Mouse (Mus musculus) intestine, embryonic 14.5 days (tissue): ENCODE measurements at regions not wholly inside any gene's neighbourhood (a gene's known extent, or its start where the extent isn't known, plus 50 kb on each side); places are given as distances from the start of the nearest gene placed in this dataset.

Experiments
- ATAC-seq: fragments of 200-750 bp; cut with Nextera tagmentation; replicated peaks from 2 replicates; pipeline ENCODE4 v1.8.0; 2017; ENCODE audit warnings: low read depth, moderate number of reproducible peaks, moderate TSS enrichment, moderate library complexity; ENCODE audit not compliant: low FRiP score, low TSS enrichment
- DNase-seq: peaks from one replicate; pipeline ENCODE4 v3.0.0-alpha.2; 2018; ENCODE audit warnings: low spot score
- H3K27ac ChIP-seq: fragments of 300-500 bp; sonication (generic); 2 replicates; pipeline ENCODE4 v1.5.1; 2014; ENCODE audit warnings: low read depth, mild to moderate bottlenecking, control low read depth
- H3K27me3 ChIP-seq: fragments of 300-500 bp; sonication (generic); replicated peaks from 2 replicates; pipeline ENCODE4 v1.6.1; 2014; ENCODE audit warnings: low read length, control low read depth; ENCODE audit not compliant: control insufficient read depth, insufficient read depth
- H3K36me3 ChIP-seq: fragments of 300-500 bp; sonication (generic); 2 replicates; pipeline ENCODE4 v1.6.1; 2014; ENCODE audit warnings: low read length, control low read depth; ENCODE audit not compliant: control insufficient read depth, insufficient read depth
- H3K4me1 ChIP-seq: fragments of 300-500 bp; sonication (generic); replicated peaks from 2 replicates; pipeline ENCODE4 v1.6.1; 2014; ENCODE audit warnings: low read length, control low read depth, mixed read lengths; ENCODE audit not compliant: control insufficient read depth, insufficient read depth
- H3K4me2 ChIP-seq: fragments of 300-500 bp; sonication (generic); 2 replicates; pipeline ENCODE4 v1.6.1; 2014; ENCODE audit warnings: low read length
- H3K4me3 ChIP-seq: fragments of 300-500 bp; sonication (generic); 2 replicates; pipeline ENCODE4 v1.5.1; 2014; ENCODE audit warnings: low read depth, low read length, control low read depth, mixed read lengths
- H3K9ac ChIP-seq: fragments of 300-500 bp; sonication (generic); 2 replicates; pipeline ENCODE4 v1.6.1; 2014; ENCODE audit warnings: mild to moderate bottlenecking, low read length
- H3K9me3 ChIP-seq: fragments of 300-500 bp; sonication (generic); 2 replicates; pipeline ENCODE4 v1.6.1; 2016; ENCODE audit warnings: low read length, control low read depth; ENCODE audit not compliant: control insufficient read depth
- WGBS: fragments of 180-500 bp; shearing (Covaris S2); extraction: QIAGEN DNeasy Blood & Tissue Kit; methylation state at CpG from one replicate; pipeline ENCODE4 v1.1.7; 2014; 5-methylcytosine and 5-hydroxymethylcytosine counted together

GRCm38 (mm10) chr3:34757130-34757529, 106.9 kb downstream of the Sox2 start:
- 52% methylated on average over 6 of the region's 6 CpGs for WGBS
- DNase-seq, result no peak
- no peak overlapping the region for H3K4me3 ChIP-seq
- H3K27ac ChIP-seq, result no peak overlapping the region
- no peak overlapping the region for H3K4me2 ChIP-seq
- no peak; the same call in 1 of the 2 replicates for ATAC-seq
- no peaks in the 10 kb centered on the region for H3K9me3 ChIP-seq
- H3K4me1 ChIP-seq, result no peaks in the 10 kb centered on the region
- H3K27me3 ChIP-seq, result no peaks in the 10 kb centered on the region
- H3K9ac ChIP-seq, result no peak overlapping the region
- H3K36me3 ChIP-seq, result no peaks in the 10 kb centered on the region

GRCm38 (mm10) chr3:34757813-34758510, 107.8 kb downstream of the Sox2 start:
- DNase-seq (no peak), ATAC-seq (no peak)
- H3K36me3 ChIP-seq, result no peaks in the 10 kb centered on the region
- no peak overlapping the region for H3K27ac ChIP-seq
- H3K4me3 ChIP-seq, result no peak overlapping the region
- H3K4me1 ChIP-seq, result no peaks in the 10 kb centered on the region
- H3K9ac ChIP-seq, result no peak overlapping the region
- no peaks in the 10 kb centered on the region for H3K9me3 ChIP-seq
- H3K4me2 ChIP-seq, result no peak overlapping the region
- no peaks in the 10 kb centered on the region for H3K27me3 ChIP-seq
- 26% methylated on average over 13 of the region's 13 CpGs for WGBS

GRCm38 (mm10) chr3:34759942-34760640, 109.9 kb downstream of the Sox2 start:
- Histone ChIP-seq H3K27ac (no peak overlapping the region), H3K27me3 (no peaks in the 10 kb centered on the region), H3K9ac (no peak overlapping the region), H3K4me3 (no peak overlapping the region), H3K4me1 (no peaks in the 10 kb centered on the region), H3K4me2 (no peak overlapping the region), H3K9me3 (no peaks in the 10 kb centered on the region), H3K36me3 (no peaks in the 10 kb centered on the region)
- DNase-seq, result no peak
- WGBS, result 77% methylated on average over 19 of the region's 19 CpGs
- no peak for ATAC-seq

GRCm38 (mm10) chr3:34761162-34761769, 111.1 kb downstream of the Sox2 start:
- ATAC-seq, result no peak
- no peak overlapping the region for H3K27ac ChIP-seq
- 73% methylated on average over 7 of the region's 7 CpGs for WGBS
- no peak overlapping the region for H3K4me2 ChIP-seq
- no peak overlapping the region for H3K4me3 ChIP-seq
- H3K4me1 ChIP-seq, result no peaks in the 10 kb centered on the region
- no peak overlapping the region for H3K9ac ChIP-seq
- no peaks in the 10 kb centered on the region for H3K36me3 ChIP-seq
- no peaks in the 10 kb centered on the region for H3K9me3 ChIP-seq
- no peak for DNase-seq
- H3K27me3 ChIP-seq, result no peaks in the 10 kb centered on the region

- H3K4me1 ChIP-seq, result no peaks in the 10 kb centered on the region
- 89% methylated on average over 4 of the region's 4 CpGs for WGBS
- no peak overlapping the region for H3K9ac ChIP-seq
- no peak overlapping the region for H3K27ac ChIP-seq
- no peaks in the 10 kb centered on the region for H3K27me3 ChIP-seq
- H3K36me3 ChIP-seq, result no peaks in the 10 kb centered on the region
- H3K4me3 ChIP-seq, result no peak overlapping the region
- no peak overlapping the region for H3K4me2 ChIP-seq
- H3K9me3 ChIP-seq, result no peaks in the 10 kb centered on the region
- no peak for ATAC-seq
- no peak for DNase-seq
These were observed 111.6 kb downstream of the Sox2 start for GRCm38 (mm10) chr3:34761783-34762182.

GRCm38 (mm10) chr3:34764559-34764958, 114.4 kb downstream of the Sox2 start:
- Histone ChIP-seq H3K9me3 (no peaks in the 10 kb centered on the region), H3K4me1 (no peaks in the 10 kb centered on the region), H3K9ac (no peak overlapping the region), H3K4me3 (no peak overlapping the region), H3K4me2 (no peak overlapping the region), H3K27me3 (no peaks in the 10 kb centered on the region), H3K36me3 (no peaks in the 10 kb centered on the region), H3K27ac (no peak overlapping the region)
- ATAC-seq (no peak), DNase-seq (no peak)
- 59% methylated on average over 2 of the region's 2 CpGs for WGBS

GRCm38 (mm10) chr3:34765151-34765550, 114.9 kb downstream of the Sox2 start:
- Histone ChIP-seq H3K27me3 (no peaks in the 10 kb centered on the region), H3K4me2 (no peak overlapping the region), H3K9me3 (no peaks in the 10 kb centered on the region), H3K4me1 (no peaks in the 10 kb centered on the region), H3K4me3 (no peak overlapping the region), H3K36me3 (no peaks in the 10 kb centered on the region), H3K9ac (no peak overlapping the region), H3K27ac (no peak overlapping the region)
- WGBS, result 72% methylated on average over 6 of the region's 6 CpGs
- DNase-seq (no peak), ATAC-seq (no peak)

- Histone ChIP-seq H3K4me3 (no peak overlapping the region), H3K4me2 (no peak overlapping the region), H3K27ac (no peak overlapping the region), H3K9ac (no peak overlapping the region), H3K36me3 (no peaks in the 10 kb centered on the region), H3K27me3 (no peaks in the 10 kb centered on the region), H3K4me1 (no peaks in the 10 kb centered on the region), H3K9me3 (no peaks in the 10 kb centered on the region)
- no peak for ATAC-seq
- no peak for DNase-seq
- 23% methylated on average over 2 of the region's 3 CpGs for WGBS
These were observed 119.6 kb downstream of the Sox2 start for GRCm38 (mm10) chr3:34769818-34770217.
